Mouse (Mus musculus) olfactory bulb, adult 2 months (tissue): ENCODE results near the gene Ccnj.

Experiments used
- CTCF ChIP-seq: fragments of 200-500 bp; IDR thresholded peaks from 2 replicates; pipeline ENCODE4 v1.5.1; 2012; ENCODE audit warnings: low read depth, mild to moderate bottlenecking, low read length, moderate library complexity; ENCODE audit not compliant: insufficient read depth
- POLR2A ChIP-seq: fragments of 200-500 bp; IDR thresholded peaks from 2 replicates; pipeline ENCODE4 v1.6.1; 2012; ENCODE audit warnings: mild to moderate bottlenecking, low read depth, low read length, moderate library complexity; ENCODE audit not compliant: insufficient read depth

DNA sequence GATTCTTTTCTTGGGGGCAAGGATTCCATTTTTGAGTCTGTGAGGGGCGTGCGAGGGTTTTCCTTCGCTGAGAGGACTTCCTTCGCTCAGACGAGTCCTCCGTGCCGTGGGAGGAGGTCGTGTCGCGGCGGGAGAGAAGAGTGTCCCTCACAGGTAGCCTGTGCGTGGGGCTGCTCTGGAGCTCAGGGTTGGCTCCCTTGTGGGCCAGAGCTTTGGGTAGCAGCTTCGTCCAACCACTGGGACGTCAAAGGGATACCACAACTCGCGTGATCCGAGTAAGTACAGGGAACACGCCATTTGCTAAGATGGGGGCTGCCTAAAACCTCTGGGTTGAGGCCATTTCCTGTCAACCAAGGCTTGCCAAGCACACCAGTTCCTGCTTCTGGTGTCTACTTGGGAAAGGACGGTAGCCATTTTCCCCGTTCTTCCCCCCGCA lies 63.0 kb downstream of the Ccnj start:
- no peak for TF ChIP-seq CTCF
- no peak for TF ChIP-seq POLR2A
